Mouse (Mus musculus): ENCODE data around the gene Gpr55. TPM values are rescaled to one million over a fixed set of nuclear protein-coding genes. Genes with fewer than 3 reads are reported as not detected.

Gpr55 gene
- polyA plus RNA-seq, 1 experiment: not detected

DNA sequence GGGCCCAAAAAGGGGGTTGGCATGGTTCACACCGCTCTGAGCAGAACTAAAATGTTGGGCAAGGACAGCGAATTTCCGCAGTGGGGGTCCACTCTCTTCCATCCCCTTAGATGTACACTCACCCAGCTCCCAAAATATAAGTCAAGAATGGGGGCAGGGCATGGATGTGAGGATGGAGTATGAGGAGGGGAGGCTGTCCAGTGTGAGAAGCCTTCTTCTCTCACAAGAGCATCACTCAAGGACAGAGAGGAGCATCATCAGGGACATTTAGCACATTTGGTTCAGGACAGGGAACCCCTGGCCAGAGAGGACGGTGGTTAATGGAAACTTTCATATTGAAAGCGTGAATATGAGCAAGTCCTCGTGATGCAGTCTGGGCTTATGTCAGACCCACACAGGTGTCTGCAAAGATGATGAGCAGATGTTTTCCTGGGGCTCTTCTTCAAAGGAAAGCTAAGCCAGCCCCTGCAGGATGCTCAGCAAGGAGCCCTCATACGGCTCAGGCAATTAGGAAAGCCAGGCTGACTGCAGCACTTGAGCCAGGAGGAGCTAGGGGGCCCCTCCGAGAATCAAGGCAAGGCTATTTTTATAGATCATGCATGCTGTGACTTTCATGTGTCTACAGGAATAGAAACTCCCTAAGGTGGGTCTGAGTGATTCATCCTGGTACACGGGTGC is 2.7 kb downstream of the Gpr55 start:
- Histone ChIP-seq H3K4me3 (ENCODE audit: insufficient read depth, poor library complexity, severe bottlenecking) (no peak overlapping the region), H3K79me2 (ENCODE audit: control insufficient read depth, insufficient read depth) (no peaks in the 10 kb centered on the region), H3ac (ENCODE audit: control insufficient read depth, insufficient read length, low read depth) (no peak overlapping the region), H3K36me3 (ENCODE audit: control insufficient read depth, insufficient read depth) (no peaks in the 10 kb centered on the region), H3K79me3 (ENCODE audit: low read depth) (no peaks in the 10 kb centered on the region), H3K27me3 (ENCODE audit: control insufficient read depth, insufficient read depth, insufficient read length) (peaks cover 24% of the 10 kb centered on the region)
- no peak for TF ChIP-seq MYOG (IDR thresholded peaks at IDR 0.05; ENCODE audit: control insufficient read depth, extremely low read depth, insufficient read length)
- TF ChIP-seq CEBPB (IDR thresholded peaks at IDR 0.05; ENCODE audit: low read depth): no peak
- TF ChIP-seq MYOD1 (IDR thresholded peaks at IDR 0.05; ENCODE audit: control insufficient read depth, insufficient read length, low read depth): no peak
- no peak for TF ChIP-seq CTCF (IDR thresholded peaks at IDR 0.05; ENCODE audit: control insufficient read depth, insufficient read depth, insufficient read length)

- TF ChIP-seq USF1 (IDR thresholded peaks at IDR 0.05; ENCODE audit: low read depth) (no peak), CTCF (IDR thresholded peaks at IDR 0.05; ENCODE audit: control insufficient read depth, insufficient read depth, insufficient read length) (no peak), FOSL1 (IDR thresholded peaks at IDR 0.05; ENCODE audit: insufficient read depth, low read length, poor library complexity, severe bottlenecking) (no peak), MAX (IDR thresholded peaks at IDR 0.05) (no peak), MYOD1 (IDR thresholded peaks at IDR 0.05; ENCODE audit: control insufficient read depth, insufficient read length, low read depth) (no peak)
- Histone ChIP-seq H3ac (ENCODE audit: control insufficient read depth, insufficient read length, low read depth) (no peak overlapping the region), H3K36me3 (ENCODE audit: control insufficient read depth, insufficient read depth) (no peaks in the 10 kb centered on the region), H3K79me3 (ENCODE audit: low read depth) (no peaks in the 10 kb centered on the region), H3K79me2 (ENCODE audit: control insufficient read depth, insufficient read depth) (no peaks in the 10 kb centered on the region), H3K4me3 (ENCODE audit: insufficient read depth, poor library complexity, severe bottlenecking) (no peak overlapping the region), H3K27me3 (ENCODE audit: control insufficient read depth, insufficient read depth, insufficient read length) (peaks cover 24% of the 10 kb centered on the region)
These were observed 3.5 kb downstream of the Gpr55 start for GRCm38 (mm10) chr1:85957290-85957689.

GRCm38 (mm10) chr1:85955150-85955549 is 5.7 kb downstream of the Gpr55 start:
- Histone ChIP-seq H3K27me3 (ENCODE audit: control insufficient read depth, insufficient read depth, insufficient read length) (peaks cover 19% of the 10 kb centered on the region), H3K36me3 (ENCODE audit: control insufficient read depth, insufficient read depth) (no peaks in the 10 kb centered on the region), H3K4me3 (ENCODE audit: insufficient read depth, poor library complexity, severe bottlenecking) (no peak overlapping the region), H3ac (ENCODE audit: control insufficient read depth, insufficient read length, low read depth) (no peak overlapping the region), H3K79me2 (ENCODE audit: control insufficient read depth, insufficient read depth) (no peaks in the 10 kb centered on the region), H3K79me3 (ENCODE audit: low read depth) (no peaks in the 10 kb centered on the region)
- TF ChIP-seq FOSL1 (IDR thresholded peaks at IDR 0.05; ENCODE audit: insufficient read depth, low read length, poor library complexity, severe bottlenecking) (no peak), USF1 (IDR thresholded peaks at IDR 0.05; ENCODE audit: low read depth) (no peak), CEBPB (IDR thresholded peaks at IDR 0.05; ENCODE audit: low read depth) (no peak)

- no peaks in the 10 kb centered on the region for H3K79me3 ChIP-seq (ENCODE audit: low read depth)
- no peaks in the 10 kb centered on the region for H3K36me3 ChIP-seq (ENCODE audit: control insufficient read depth, insufficient read depth)
- H3K27me3 ChIP-seq (ENCODE audit: control insufficient read depth, insufficient read depth, insufficient read length): no peaks in the 10 kb centered on the region
- TF ChIP-seq MAX (IDR thresholded peaks at IDR 0.05) (no peak), FOSL1 (IDR thresholded peaks at IDR 0.05; ENCODE audit: insufficient read depth, low read length, poor library complexity, severe bottlenecking) (no peak), USF1 (IDR thresholded peaks at IDR 0.05; ENCODE audit: low read depth) (no peak), MYOD1 (IDR thresholded peaks at IDR 0.05; ENCODE audit: control insufficient read depth, insufficient read length, low read depth) (no peak), CEBPB (IDR thresholded peaks at IDR 0.05; ENCODE audit: low read depth) (no peak), MYOG (IDR thresholded peaks at IDR 0.05; ENCODE audit: control insufficient read depth, extremely low read depth, insufficient read length) (no peak), CTCF (IDR thresholded peaks at IDR 0.05; ENCODE audit: control insufficient read depth, insufficient read depth, insufficient read length) (no peak)
- no peak overlapping the region for H3ac ChIP-seq (ENCODE audit: control insufficient read depth, insufficient read length, low read depth)
- no peak overlapping the region for H3K4me3 ChIP-seq (ENCODE audit: insufficient read depth, poor library complexity, severe bottlenecking)
- no peaks in the 10 kb centered on the region for H3K79me2 ChIP-seq (ENCODE audit: control insufficient read depth, insufficient read depth)
These were observed 11.6 kb downstream of the Gpr55 start for GRCm38 (mm10) chr1:85949085-85949684.

- Histone ChIP-seq H3K79me3 (ENCODE audit: low read depth) (no peaks in the 10 kb centered on the region), H3K27me3 (ENCODE audit: control insufficient read depth, insufficient read depth, insufficient read length) (peaks cover 38% of the 10 kb centered on the region), H3ac (ENCODE audit: control insufficient read depth, insufficient read length, low read depth) (no peak overlapping the region), H3K4me3 (ENCODE audit: insufficient read depth, poor library complexity, severe bottlenecking) (no peak overlapping the region), H3K79me2 (ENCODE audit: control insufficient read depth, insufficient read depth) (no peaks in the 10 kb centered on the region), H3K36me3 (ENCODE audit: control insufficient read depth, insufficient read depth) (no peaks in the 10 kb centered on the region)
- TF ChIP-seq CTCF (IDR thresholded peaks at IDR 0.05; ENCODE audit: control insufficient read depth, insufficient read depth, insufficient read length): no peak
- no peak for TF ChIP-seq MYOG (IDR thresholded peaks at IDR 0.05; ENCODE audit: control insufficient read depth, extremely low read depth, insufficient read length)
- no peak for TF ChIP-seq USF1 (IDR thresholded peaks at IDR 0.05; ENCODE audit: low read depth)
- TF ChIP-seq CEBPB (IDR thresholded peaks at IDR 0.05; ENCODE audit: low read depth): no peak
- no peak for TF ChIP-seq MYOD1 (IDR thresholded peaks at IDR 0.05; ENCODE audit: control insufficient read depth, insufficient read length, low read depth)
- no peak for TF ChIP-seq MAX (IDR thresholded peaks at IDR 0.05)
- TF ChIP-seq FOSL1 (IDR thresholded peaks at IDR 0.05; ENCODE audit: insufficient read depth, low read length, poor library complexity, severe bottlenecking): no peak
These were observed 18.5 kb downstream of the Gpr55 start for GRCm38 (mm10) chr1:85942318-85942717.

GRCm38 (mm10) chr1:85937323-85937722 is 23.5 kb downstream of the Gpr55 start:
- H3ac ChIP-seq (ENCODE audit: control insufficient read depth, insufficient read length, low read depth): no peak overlapping the region
- no peaks in the 10 kb centered on the region for H3K79me2 ChIP-seq (ENCODE audit: control insufficient read depth, insufficient read depth)
- H3K79me3 ChIP-seq (ENCODE audit: low read depth): no peaks in the 10 kb centered on the region
- H3K36me3 ChIP-seq (ENCODE audit: control insufficient read depth, insufficient read depth): no peaks in the 10 kb centered on the region
- H3K4me3 ChIP-seq (ENCODE audit: insufficient read depth, poor library complexity, severe bottlenecking): no peak overlapping the region
- peaks cover 36% of the 10 kb centered on the region for H3K27me3 ChIP-seq (ENCODE audit: control insufficient read depth, insufficient read depth, insufficient read length)
- TF ChIP-seq CTCF (IDR thresholded peaks at IDR 0.05; ENCODE audit: control insufficient read depth, insufficient read depth, insufficient read length): no peak
- no peak for TF ChIP-seq CEBPB (IDR thresholded peaks at IDR 0.05; ENCODE audit: low read depth)
- TF ChIP-seq FOSL1 (IDR thresholded peaks at IDR 0.05; ENCODE audit: insufficient read depth, low read length, poor library complexity, severe bottlenecking): no peak
- TF ChIP-seq MYOD1 (IDR thresholded peaks at IDR 0.05; ENCODE audit: control insufficient read depth, insufficient read length, low read depth): no peak
- no peak for TF ChIP-seq MYOG (IDR thresholded peaks at IDR 0.05; ENCODE audit: control insufficient read depth, extremely low read depth, insufficient read length)
- no peak for TF ChIP-seq USF1 (IDR thresholded peaks at IDR 0.05; ENCODE audit: low read depth)
- TF ChIP-seq MAX (IDR thresholded peaks at IDR 0.05): no peak

Data from C2C12 (cell line).